Mouse (Mus musculus) thymus, postnatal 14 days (tissue): ENCODE data around the gene Garnl3.
"Not testable (repeated sequence)": the region's sequence is repeated elsewhere in the genome, so short reads cannot be mapped to it uniquely, and the experiment has no call there.

Experiments used
- DNase-seq: peaks from one replicate; pipeline ENCODE4 v3.0.0; 2021

Gene Garnl3

DNA sequence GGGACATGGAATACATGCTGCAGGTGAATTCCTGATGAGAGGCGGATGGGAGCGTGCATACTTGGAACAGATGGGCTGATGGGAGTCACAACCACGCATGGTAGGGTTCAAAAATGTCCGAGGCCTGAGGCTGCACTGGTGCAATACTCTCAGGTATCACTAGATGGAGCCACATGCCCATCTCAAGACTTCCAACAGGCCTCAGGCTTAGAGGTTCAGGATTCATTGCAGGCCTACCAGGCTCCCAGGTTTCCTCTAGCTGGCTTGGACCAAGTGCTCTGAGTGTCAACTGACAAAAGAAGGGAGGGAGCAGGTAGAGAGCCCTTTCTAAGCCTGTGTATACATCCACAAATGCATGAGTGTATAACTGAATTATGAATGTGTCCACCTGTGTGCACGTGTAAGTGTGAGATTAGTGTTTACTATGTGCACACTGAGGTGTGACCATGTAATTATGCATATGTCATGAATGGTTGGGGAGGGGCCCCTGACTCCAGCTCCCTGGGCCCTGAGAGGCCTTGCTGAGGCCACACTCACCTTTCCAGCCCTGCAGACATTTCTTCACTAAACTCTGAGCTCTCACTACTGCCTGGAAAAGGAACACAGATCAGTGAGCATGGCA is 23.4 kb upstream of the Garnl3 start:
- peak; percentile 67 for DNase-seq

- no peak for DNase-seq
Observed at GRCm38 (mm10) chr2:33146994-33147393, 15.5 kb upstream of the Garnl3 start.

- no peak for DNase-seq
Observed at GRCm38 (mm10) chr2:33143292-33143691, 11.8 kb upstream of the Garnl3 start.

GRCm38 (mm10) chr2:33138491-33138890 is 7.0 kb upstream of the Garnl3 start:
- DNase-seq, result no peak

DNA sequence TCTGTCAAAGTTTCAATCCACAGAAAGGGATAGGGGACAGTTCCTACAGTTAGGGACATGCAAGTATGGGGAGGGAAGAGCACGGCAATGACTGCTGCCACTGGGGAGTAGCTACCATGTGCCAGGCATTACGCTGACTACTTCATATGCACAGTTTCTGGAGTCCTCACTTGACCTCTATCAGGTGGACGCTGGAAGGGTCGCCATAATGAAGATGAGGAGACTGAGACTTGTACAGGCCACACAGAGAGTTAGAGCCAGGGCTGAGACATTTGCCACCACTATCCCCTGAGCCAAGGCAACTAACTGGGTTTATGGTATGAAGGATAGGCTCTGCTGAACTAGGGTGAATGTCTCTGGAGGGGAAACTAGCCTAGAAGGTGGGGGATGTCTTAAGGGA is 6.3 kb upstream of the Garnl3 start:
- no peak for DNase-seq

DNA sequence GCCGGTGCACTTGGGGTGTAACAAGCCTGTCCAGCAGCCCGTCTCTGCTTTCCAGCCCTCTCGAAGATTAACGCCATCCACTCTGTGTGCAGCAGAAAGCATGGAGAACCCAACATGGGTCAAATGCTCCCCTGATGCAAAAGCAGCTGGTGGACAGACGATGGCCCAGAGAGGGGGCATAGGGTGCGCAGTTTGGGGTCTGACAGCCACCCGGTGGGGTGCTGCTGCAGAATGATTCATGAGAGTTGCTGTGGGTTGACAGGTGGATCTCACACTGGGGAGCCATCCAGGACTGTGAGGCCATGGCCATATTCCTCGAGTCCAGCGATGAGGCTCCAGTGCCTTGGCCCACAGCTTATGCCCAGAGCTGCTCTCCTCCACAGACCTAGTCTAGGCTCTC is 5.8 kb upstream of the Garnl3 start:
- no peak for DNase-seq

DNA sequence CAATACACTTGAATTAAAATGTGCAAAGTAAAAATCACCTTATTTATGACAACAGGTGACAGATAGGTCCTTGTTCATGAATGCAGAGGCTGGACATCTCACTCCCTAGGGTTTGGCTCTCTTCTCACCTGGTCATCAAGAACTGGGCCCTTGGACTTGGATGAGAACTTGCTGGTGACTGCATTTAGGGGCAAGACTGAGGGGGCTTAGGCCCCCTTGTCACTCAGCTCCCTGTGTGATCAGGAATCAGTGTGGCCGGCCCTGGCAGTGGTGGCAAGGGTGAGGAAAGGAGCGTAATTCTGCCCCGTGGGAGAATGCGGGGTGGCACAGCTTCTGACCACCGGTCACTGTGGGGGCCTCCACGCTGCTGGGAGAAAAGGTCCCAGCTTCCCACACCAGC is 4.9 kb upstream of the Garnl3 start:
- no peak for DNase-seq

- no peak for DNase-seq
Observed at GRCm38 (mm10) chr2:33134766-33135490, 3.5 kb upstream of the Garnl3 start.

DNA sequence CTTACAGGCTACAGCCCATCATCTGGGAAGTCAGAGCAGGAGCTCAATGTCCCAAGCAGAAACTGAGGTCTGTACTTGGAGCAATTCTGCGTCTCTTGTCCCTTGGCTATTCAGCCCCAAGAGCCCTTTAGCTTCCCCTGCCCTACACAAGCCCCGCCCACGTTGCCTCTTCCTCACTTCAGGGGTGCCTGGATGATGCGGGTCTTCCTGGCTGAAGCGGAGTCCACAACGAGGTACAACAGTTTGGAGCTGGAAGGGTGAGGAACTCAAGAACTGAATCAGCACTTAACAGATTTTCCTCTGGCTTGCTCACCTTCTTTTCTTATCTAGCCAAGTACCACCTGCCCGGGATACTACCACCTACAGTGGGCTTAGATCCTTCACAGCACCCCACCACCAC is 852 bp upstream of the Garnl3 start:
- peak; percentile 41 for DNase-seq

DNA sequence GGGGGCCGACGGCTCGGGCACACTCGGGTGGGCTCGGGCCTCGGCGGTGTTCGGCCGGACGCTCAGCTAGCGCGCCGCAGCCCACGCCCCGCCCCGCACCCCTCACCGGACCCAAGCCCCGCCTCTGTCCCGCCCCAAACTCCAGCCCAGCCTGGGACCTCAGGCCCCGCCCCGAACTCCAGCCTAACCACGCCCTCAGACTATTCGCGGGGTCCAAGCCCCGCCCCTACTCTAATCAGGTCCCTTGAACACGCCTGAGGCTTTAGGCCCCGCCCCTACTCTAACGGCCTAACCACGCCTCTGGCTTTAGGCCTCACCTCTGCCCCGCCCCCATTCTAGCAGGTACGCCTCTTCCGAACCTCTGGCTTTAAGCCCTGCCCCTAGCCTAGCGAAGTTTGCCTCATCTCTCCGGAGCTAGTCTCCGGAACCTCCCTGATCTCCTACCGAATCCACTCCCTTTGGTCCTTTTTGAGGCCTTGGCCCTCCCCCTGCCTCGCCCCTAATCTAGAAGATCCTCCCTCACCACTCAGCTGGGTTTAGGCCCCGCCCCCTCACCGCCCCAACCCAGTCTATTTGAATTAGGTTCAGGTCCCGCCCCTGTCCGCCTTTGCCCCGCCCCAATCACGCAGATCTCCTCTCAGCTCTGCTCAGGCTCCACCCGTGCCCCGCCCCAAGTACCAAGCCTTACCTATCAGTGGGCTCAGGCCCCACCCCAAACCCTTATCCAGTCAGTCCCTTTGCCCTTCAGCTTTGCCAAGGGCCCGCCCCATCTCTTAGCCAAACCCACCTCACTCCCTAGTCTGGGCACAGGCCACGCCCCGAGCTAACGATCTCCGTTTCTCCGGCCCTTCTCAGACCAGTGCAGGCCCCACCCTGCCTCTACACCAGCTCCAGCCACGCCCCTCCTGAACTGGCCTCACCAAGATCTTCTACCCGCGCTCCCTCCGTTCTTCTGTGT is 649 bp downstream of the Garnl3 start:
- peak; percentile 93 for DNase-seq

GRCm38 (mm10) chr2:33130141-33130525 is 1.3 kb downstream of the Garnl3 start:
- DNase-seq, result no peak

GRCm38 (mm10) chr2:33129696-33130095 is 1.8 kb downstream of the Garnl3 start:
- DNase-seq, result peak; percentile 41

DNA sequence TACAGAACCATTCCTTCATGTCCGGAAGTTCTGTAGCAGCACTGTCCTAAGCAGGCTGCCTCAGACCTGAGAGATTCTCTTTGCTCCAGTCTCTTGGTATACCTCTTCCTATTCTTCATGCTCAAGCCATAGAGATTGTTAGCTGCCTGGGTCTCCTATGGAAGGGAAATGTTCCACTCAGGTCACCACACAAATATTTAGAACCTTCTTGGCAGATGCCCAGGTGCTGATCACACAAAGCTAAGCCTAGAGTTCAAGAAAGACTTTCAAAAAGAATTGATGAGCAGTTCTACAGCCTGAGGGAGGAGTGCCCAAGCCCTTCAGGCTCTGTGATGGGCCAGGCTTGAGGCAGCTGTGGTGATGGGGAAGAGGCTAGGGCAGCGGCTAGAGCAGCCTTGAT is 2.4 kb downstream of the Garnl3 start:
- no peak for DNase-seq

GRCm38 (mm10) chr2:33127271-33127670 is 4.2 kb downstream of the Garnl3 start:
- no peak for DNase-seq

DNA sequence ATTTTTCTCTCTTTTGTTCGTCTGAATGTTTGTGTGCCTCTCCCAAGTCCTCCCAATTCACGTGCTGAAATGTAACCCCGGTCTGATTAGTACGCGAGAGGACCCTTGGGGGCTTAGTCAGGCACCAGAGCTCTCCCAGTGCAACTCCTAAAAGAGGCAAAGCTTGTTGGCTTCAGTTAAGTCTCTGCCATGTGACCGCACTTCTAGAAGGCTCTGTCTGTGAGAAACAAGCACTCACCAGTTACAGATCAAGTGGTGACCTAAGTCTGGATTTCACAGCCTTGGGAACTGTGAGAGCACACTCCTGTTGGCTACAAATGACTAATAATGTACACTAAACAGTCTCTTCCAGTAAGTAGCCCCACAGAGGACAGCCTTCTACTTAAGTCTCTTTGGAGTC is 8.6 kb downstream of the Garnl3 start:
- no peak for DNase-seq

GRCm38 (mm10) chr2:33100536-33100935 is 30.9 kb downstream of the Garnl3 start:
- DNase-seq, result no peak

DNA sequence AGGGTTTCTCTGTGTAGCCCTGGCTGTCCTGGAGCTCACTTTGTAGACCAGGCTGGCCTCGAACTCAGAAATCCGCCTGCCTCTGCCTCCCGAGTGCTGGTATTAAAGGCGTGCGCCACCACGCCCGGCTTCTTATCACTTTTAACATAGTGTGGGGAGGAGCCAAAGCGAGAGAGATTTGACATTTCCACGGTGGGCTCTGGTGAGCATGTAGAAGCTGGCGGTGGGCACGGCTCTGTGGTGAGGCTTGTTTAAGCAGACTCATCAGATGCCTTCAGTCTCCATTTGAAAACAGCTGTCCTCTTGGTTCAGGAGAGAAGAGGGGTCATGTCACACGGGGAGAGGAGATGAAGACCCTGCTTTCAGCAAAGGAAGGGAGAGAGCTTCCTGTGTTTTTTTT is 34.1 kb downstream of the Garnl3 start:
- not testable (repeated sequence) for DNase-seq

DNA sequence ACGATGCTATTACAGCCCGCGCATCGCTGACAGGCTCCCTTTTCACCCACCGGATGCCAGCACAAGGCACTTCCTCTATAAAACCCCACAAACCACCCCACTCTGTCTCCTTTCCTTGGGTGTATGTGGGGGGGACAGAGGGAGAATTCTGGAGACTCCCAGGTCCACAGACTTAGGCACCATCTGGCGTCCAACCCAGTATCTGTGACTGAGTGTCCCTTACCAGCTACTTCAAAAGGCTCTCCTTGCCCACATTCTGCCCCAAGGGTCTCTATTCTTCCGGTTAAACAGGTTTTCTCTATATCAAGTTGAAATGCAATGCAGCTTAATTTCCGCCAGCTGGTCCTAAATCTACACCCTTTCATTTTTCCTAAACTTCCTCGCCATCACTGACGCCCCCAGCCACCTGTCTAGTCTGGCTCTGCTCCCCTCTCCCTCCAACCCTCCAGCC is 36.2 kb downstream of the Garnl3 start:
- DNase-seq, result peak; percentile 39

GRCm38 (mm10) chr2:33090620-33091520 is 40.6 kb downstream of the Garnl3 start:
- no peak for DNase-seq

DNA sequence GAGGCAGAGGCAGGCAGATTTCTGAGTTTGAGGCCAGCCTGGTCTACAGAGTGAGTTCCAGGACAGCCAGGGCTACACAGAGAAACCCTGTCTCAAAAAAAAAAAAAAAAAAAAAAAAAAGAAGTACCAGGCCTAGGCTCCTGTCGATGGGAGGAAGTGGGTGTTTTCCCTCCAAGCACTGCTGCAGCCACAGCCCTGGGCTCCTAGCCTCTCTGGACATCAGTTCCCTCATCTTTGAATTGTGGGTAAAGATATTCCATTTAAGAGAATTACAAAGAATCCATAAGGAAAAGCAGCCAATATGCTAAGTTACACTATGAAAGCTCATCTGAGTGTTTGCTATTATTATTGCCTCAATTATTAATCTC is 41.4 kb downstream of the Garnl3 start:
- DNase-seq, result not testable (repeated sequence)

DNA sequence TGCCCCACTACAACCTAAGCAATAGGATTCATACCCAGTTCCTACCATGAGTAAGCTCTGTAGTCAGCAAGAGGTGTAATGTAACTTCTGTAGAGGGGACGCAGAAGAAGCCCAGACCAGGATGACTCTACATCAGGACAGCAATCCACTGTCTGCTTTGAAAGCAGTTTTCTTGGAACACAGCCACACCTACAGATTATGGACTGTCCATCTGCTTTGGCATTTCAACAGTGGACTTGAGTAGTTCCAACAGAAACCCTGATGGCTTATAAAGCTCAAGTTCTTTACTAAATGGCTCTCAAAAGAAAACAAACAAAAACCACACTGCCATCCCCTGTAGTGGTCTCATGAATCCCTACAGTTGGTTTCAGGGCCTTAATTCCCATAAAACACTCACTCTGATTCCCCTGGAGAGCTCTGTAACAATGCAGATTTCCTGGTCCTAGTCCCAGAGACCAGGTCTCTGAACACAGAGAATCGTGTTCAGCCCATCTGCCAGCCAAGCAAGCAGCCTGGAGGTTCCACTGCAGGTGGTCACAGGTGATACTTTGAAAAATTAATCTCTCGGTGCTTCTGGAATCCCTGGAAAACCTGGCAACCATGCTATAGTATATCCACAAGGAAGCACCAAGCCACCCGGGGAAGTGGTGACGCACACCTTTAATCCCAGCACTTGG is 42.0 kb downstream of the Garnl3 start:
- DNase-seq, result no peak
